Mouse (Mus musculus) heart, adult 2 months (tissue): Measurements from ENCODE around the gene Naa16.

Source experiments
- CTCF ChIP-seq: fragments of 200-600 bp; IDR thresholded peaks from 2 replicates; pipeline ENCODE4 v1.8.1; 2022; ENCODE audit warnings: antibody characterized with exemption, mild to moderate bottlenecking, moderate library complexity
- EP300 ChIP-seq: fragments of 200-500 bp; IDR thresholded peaks from 2 replicates; pipeline ENCODE4 v1.6.1; 2011; ENCODE audit warnings: low read depth, low read length, control low read depth; ENCODE audit not compliant: insufficient read depth
- POLR2A ChIP-seq: fragments of 200-500 bp; IDR thresholded peaks from 2 replicates; pipeline ENCODE4 v1.6.1; 2011; ENCODE audit warnings: mild to moderate bottlenecking, low read depth, low read length, control low read depth; ENCODE audit not compliant: insufficient read depth

DNA sequence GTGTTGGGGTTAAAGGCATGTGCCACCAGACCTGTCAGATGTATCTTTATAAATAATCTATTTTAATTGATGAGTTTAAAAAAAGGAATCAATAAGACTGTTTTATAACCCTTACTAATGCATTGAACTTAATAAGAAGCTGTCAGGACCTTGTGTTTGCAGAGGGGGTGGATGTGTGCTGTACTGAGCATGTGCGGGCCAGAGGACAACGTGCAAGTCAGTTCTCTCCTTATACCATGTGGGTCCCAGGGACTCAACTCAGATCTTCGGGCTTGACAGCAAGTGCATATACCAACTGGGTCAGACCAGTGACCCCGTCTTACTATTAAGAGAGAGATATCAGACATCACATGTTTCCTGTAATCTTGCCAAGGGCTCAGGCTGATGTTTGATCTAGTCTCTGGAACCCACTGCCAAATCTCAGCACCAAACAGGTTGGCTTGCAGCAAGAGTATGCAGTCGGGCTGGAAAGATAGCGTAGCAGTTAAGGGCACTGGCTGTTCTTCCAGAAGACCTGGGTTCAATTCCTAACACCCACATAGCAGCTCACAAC is 18.8 kb upstream of the Naa16 start:
- TF ChIP-seq CTCF: no peak
- TF ChIP-seq EP300: no peak
- no peak for TF ChIP-seq POLR2A
